23 mouse cellular contexts compared by ENCODE assay signal in genomic region chr8:125031276-125031675, GRCm38 (mm10). TPM values are rescaled to one million over a fixed set of nuclear protein-coding genes. Genes with fewer than 3 reads are reported as not detected.
DNase-seq lines count a peak whose midpoint lies in the region; ATAC-seq and TF ChIP-seq lines count a peak whose summit lies in the region.
"Had no signal": no experiment of that assay in that cellular context is flagged by ENCODE, and none has a peak within 500 bp of the region (broad histone marks: within the 10 kb centered on the region; RNA-seq: fewer than 3 reads in every experiment).

No protein-coding gene starts in this region.

- H3K27me3 ChIP-seq in heart, embryonic 12.5 days (replicated peaks) = no peaks in the 10 kb centered on the region
- no peaks in the 10 kb centered on the region for H3K27me3 ChIP-seq in MEL (ENCODE audit: control insufficient read depth in 1 of 2, insufficient read depth in 2 of 2, low read length in 2 of 2)
- H3K27me3 ChIP-seq in intestine, embryonic 16.5 days (replicated peaks; ENCODE audit: control insufficient read depth, insufficient read depth, low read length) = no peaks in the 10 kb centered on the region
- no peaks in the 10 kb centered on the region for H3K27me3 ChIP-seq in liver, embryonic 16.5 days (ENCODE audit: control insufficient read depth, insufficient read depth, low read depth, low read length)
- no peaks in the 10 kb centered on the region for H3K27me3 ChIP-seq in hindbrain, embryonic 13.5 days
- H3K27me3 ChIP-seq: forebrain, embryonic 13.5 days; heart, embryonic 13.5 days; megakaryocyte, embryonic 14.5 days; midbrain, embryonic 15.5 days; neural tube, embryonic 15.5 days had no signal

- 69% methylated on average over 5 of the region's 5 CpGs for WGBS in heart, embryonic 12.5 days
- WGBS in intestine, embryonic 16.5 days = 63% methylated on average over 5 of the region's 5 CpGs
- 33% methylated on average over 5 of the region's 5 CpGs for WGBS in liver, embryonic 16.5 days (ENCODE audit: insufficient replicate concordance)
- WGBS in hindbrain, embryonic 13.5 days = 87% methylated on average over 5 of the region's 5 CpGs

- intact Hi-C loops in gastrocnemius, postnatal 14 days (cut with DNase I; ENCODE audit: low total_unique reads) = no loop called here

- no peak for TF ChIP-seq CTCF in MEL (IDR thresholded peaks at IDR 0.05 in 2 of 3, conservative IDR thresholded peaks at IDR 0.05 in 1 of 3; ENCODE audit: control insufficient read depth in 1 of 3, insufficient read depth in 1 of 3, low read depth in 2 of 3, low read length in 3 of 3, poor library complexity in 1 of 3, severe bottlenecking in 1 of 3)

- H3K27ac ChIP-seq in heart, embryonic 12.5 days (ENCODE audit: poor library complexity, severe bottlenecking) = no peak overlapping the region
- H3K27ac ChIP-seq in MEL (ENCODE audit: control insufficient read depth, low read depth, low read length) = peak overlapping the region; percentile 46
- no peak overlapping the region for H3K27ac ChIP-seq in intestine, embryonic 16.5 days (ENCODE audit: low read length)
- no peak overlapping the region for H3K27ac ChIP-seq in liver, embryonic 16.5 days (ENCODE audit: low read length)
- no peak overlapping the region for H3K27ac ChIP-seq in hindbrain, embryonic 13.5 days
- H3K27ac ChIP-seq: forebrain, embryonic 13.5 days; heart, embryonic 13.5 days; hindbrain, embryonic 14.5 days; kidney, postnatal 0 days; layer of hippocampus, adult 2 months; midbrain, embryonic 15.5 days; neural tube, embryonic 15.5 days had no signal

- H3K4me2 ChIP-seq in heart, embryonic 12.5 days = no peak overlapping the region
- H3K4me2 ChIP-seq in intestine, embryonic 16.5 days (ENCODE audit: low read depth, low read length) = no peak overlapping the region
- no peak overlapping the region for H3K4me2 ChIP-seq in liver, embryonic 16.5 days (ENCODE audit: low read depth, low read length)
- H3K4me2 ChIP-seq in hindbrain, embryonic 13.5 days = no peak overlapping the region
- H3K4me2 ChIP-seq: forebrain, embryonic 13.5 days; heart, embryonic 13.5 days; hindbrain, embryonic 14.5 days; midbrain, embryonic 15.5 days; neural tube, embryonic 15.5 days had no signal

- no peak for TF ChIP-seq RAD21 in MEL (IDR thresholded peaks at IDR 0.05; ENCODE audit: low read depth, low read length)

- H3K4me3 ChIP-seq in heart, embryonic 12.5 days = no peak overlapping the region
- H3K4me3 ChIP-seq in MEL (ENCODE audit: control insufficient read depth in 1 of 2, insufficient read depth in 1 of 2, low read depth in 2 of 2, low read length in 2 of 2) = no peak overlapping the region
- H3K4me3 ChIP-seq in intestine, embryonic 16.5 days (ENCODE audit: low read length) = no peak overlapping the region
- H3K4me3 ChIP-seq in liver, embryonic 16.5 days (ENCODE audit: low read depth, low read length) = no peak overlapping the region
- no peak overlapping the region for H3K4me3 ChIP-seq in hindbrain, embryonic 13.5 days
- H3K4me3 ChIP-seq: forebrain, embryonic 13.5 days; heart, embryonic 13.5 days; layer of hippocampus, adult 2 months; midbrain, embryonic 15.5 days; neural tube, embryonic 15.5 days had no signal

- no peaks in the 10 kb centered on the region for H3K9me3 ChIP-seq in heart, embryonic 12.5 days (replicated peaks)
- no peaks in the 10 kb centered on the region for H3K9me3 ChIP-seq in MEL (replicated peaks; ENCODE audit: insufficient read depth, low read length)
- no peaks in the 10 kb centered on the region for H3K9me3 ChIP-seq in intestine, embryonic 16.5 days (ENCODE audit: control insufficient read depth, low read length)
- H3K9me3 ChIP-seq in liver, embryonic 16.5 days (replicated peaks; ENCODE audit: control insufficient read depth, low read length) = no peaks in the 10 kb centered on the region
- no peaks in the 10 kb centered on the region for H3K9me3 ChIP-seq in hindbrain, embryonic 13.5 days
- H3K9me3 ChIP-seq: forebrain, embryonic 13.5 days; heart, embryonic 13.5 days; megakaryocyte, embryonic 14.5 days; midbrain, embryonic 15.5 days; neural tube, embryonic 15.5 days had no signal

- 0 out of 2 replicates have a peak, but pooled peaks cover 1% of the 10 kb centered on the region for H3K4me1 ChIP-seq in heart, embryonic 12.5 days (replicated peaks)
- H3K4me1 ChIP-seq in MEL (ENCODE audit: control insufficient read depth in 1 of 2, insufficient read depth in 2 of 2, low read length in 2 of 2) = peaks cover 14 to 16% of the 10 kb centered on the region in 2 experiments
- H3K4me1 ChIP-seq in intestine, embryonic 16.5 days (ENCODE audit: control insufficient read depth, insufficient read depth, low read length) = no peaks in the 10 kb centered on the region
- H3K4me1 ChIP-seq in liver, embryonic 16.5 days (ENCODE audit: control insufficient read depth, low read depth, low read length) = peaks cover 7% of the 10 kb centered on the region
- peaks cover 11% of the 10 kb centered on the region for H3K4me1 ChIP-seq in hindbrain, embryonic 13.5 days (replicated peaks)
- H3K4me1 ChIP-seq: midbrain, embryonic 15.5 days had no signal

- H3K79me2 ChIP-seq in MEL (ENCODE audit: control insufficient read depth, insufficient read depth, low read length, poor library complexity) = peaks cover 5% of the 10 kb centered on the region; the same call in 1 of the 2 replicates

- DNase-seq in heart, adult 11 months = peak; percentile 90
- peak; percentile 89 for DNase-seq in MEL (ENCODE audit: low read depth, low spot score)
- no peak for DNase-seq in gastrocnemius, postnatal 14 days
- no peak for DNase-seq in urinary bladder, adult 18-20 months (ENCODE audit: low spot score in 2 of 2)
- DNase-seq: adrenal gland, adult 2 months; cerebellum, adult 11-12 months; cerebellum, postnatal 36 days; kidney, adult 18-20 months; layer of hippocampus, postnatal 36 days; lung, postnatal 10 days had no signal

- H3K9ac ChIP-seq in heart, embryonic 12.5 days = no peak overlapping the region
- no peak overlapping the region for H3K9ac ChIP-seq in MEL (ENCODE audit: control insufficient read depth, low read depth, low read length, poor library complexity, severe bottlenecking)
- no peak overlapping the region for H3K9ac ChIP-seq in intestine, embryonic 16.5 days (ENCODE audit: low read depth, low read length)
- no peak overlapping the region for H3K9ac ChIP-seq in liver, embryonic 16.5 days (ENCODE audit: low read depth, low read length)
- H3K9ac ChIP-seq in hindbrain, embryonic 13.5 days = no peak overlapping the region
- H3K9ac ChIP-seq: forebrain, embryonic 13.5 days; heart, embryonic 13.5 days; hindbrain, embryonic 14.5 days; midbrain, embryonic 15.5 days; neural tube, embryonic 15.5 days had no signal

- no peak for ATAC-seq in heart, embryonic 12.5 days (ENCODE audit: insufficient number of reproducible peaks, low FRiP score)
- ATAC-seq in intestine, embryonic 16.5 days = peak; percentile 64
- peak; percentile 37; the same call in 1 of the 2 replicates for ATAC-seq in liver, embryonic 16.5 days (ENCODE audit: low read depth)
- no peak for ATAC-seq in hindbrain, embryonic 13.5 days (ENCODE audit: low FRiP score)
- ATAC-seq: CD4-positive, CD25-positive, alpha-beta regulatory T cell, adult 4 months; forebrain, embryonic 13.5 days; midbrain, embryonic 15.5 days had no signal

- TF ChIP-seq EP300 in MEL (IDR thresholded peaks at IDR 0.05; ENCODE audit: low read depth in 1 of 2, low read length in 2 of 2) = peak in 1 of 2 experiments; percentile 62; a peak in 2 of 4 replicates

- TF ChIP-seq POLR2A in MEL (IDR thresholded peaks at IDR 0.05; ENCODE audit: control insufficient read depth in 1 of 2, insufficient read depth in 1 of 2, low read depth in 1 of 2, low read length in 2 of 2, poor library complexity in 1 of 2) = no peak

- H3K36me3 ChIP-seq in heart, embryonic 12.5 days = peaks cover 84% of the 10 kb centered on the region
- peaks cover 13 to 35% of the 10 kb centered on the region in 2 experiments for H3K36me3 ChIP-seq in MEL (ENCODE audit: control insufficient read depth in 1 of 2, insufficient read depth in 2 of 2, low read length in 2 of 2)
- peaks cover 11% of the 10 kb centered on the region for H3K36me3 ChIP-seq in intestine, embryonic 16.5 days (ENCODE audit: control insufficient read depth, insufficient read depth, low read length)
- H3K36me3 ChIP-seq in liver, embryonic 16.5 days (ENCODE audit: control insufficient read depth, insufficient read depth) = peaks cover 15% of the 10 kb centered on the region
- H3K36me3 ChIP-seq in hindbrain, embryonic 13.5 days = peaks cover 85% of the 10 kb centered on the region

TF ChIP-seq in MEL, 35 proteins besides CTCF, POLR2A, EP300 and RAD21 (continues in another document):
- 0 out of 2 replicates have a peak, but pooled peaks have one; percentile 16 for TF ChIP-seq HCFC1 (IDR thresholded peaks at IDR 0.05; ENCODE audit: low read depth, low read length)
- peak; percentile 47; the same call in 1 of the 2 replicates for TF ChIP-seq SIN3A (IDR thresholded peaks at IDR 0.05; ENCODE audit: low read length)
- 0 out of 2 replicates have a peak, but pooled peaks have one; percentile 29 for TF ChIP-seq TCF12 (IDR thresholded peaks at IDR 0.05; ENCODE audit: low read depth, low read length)
- TF ChIP-seq POLR2AphosphoS2 (IDR thresholded peaks at IDR 0.05; ENCODE audit: low read length) = no peak
- 0 out of 2 replicates have a peak, but pooled peaks have one; percentile 26 for TF ChIP-seq MAX (IDR thresholded peaks at IDR 0.05; ENCODE audit: low read length)

RNA-seq across cellular contexts. Expression of gene Tsnax, which starts 18.5 kb away (rescaled TPM):
- 91.8 and 95.9 TPM in 2 replicates for polyA plus RNA-seq in heart, embryonic 12.5 days (2016; fragmentation: Nextera tagmentation; extraction: Ambion mirVana)
- total RNA-seq in MEL (2012; rRNA removed) = 99.2 and 160 TPM in 2 replicates
- polyA plus RNA-seq in MEL (2012; ENCODE audit: insufficient read depth in 1 of 2, insufficient read length in 2 of 2, low read depth in 1 of 2, low replicate concordance in 2 of 2, missing spikeins in 1 of 2) = 100 to 1,000 TPM in 1 of 2 experiments, not detected in 1; 105 TPM
- 98.2 and 106 TPM in 2 replicates for polyA plus RNA-seq in intestine, embryonic 16.5 days (2015; fragmentation: Nextera tagmentation; extraction: Ambion mirVana)
- polyA plus RNA-seq in liver, embryonic 16.5 days (2015; fragmentation: Nextera tagmentation; extraction: Ambion mirVana) = 34.2 and 35.1 TPM in 2 replicates
- polyA plus RNA-seq in hindbrain, embryonic 13.5 days (2015; fragmentation: Nextera tagmentation; extraction: Ambion mirVana) = 176 and 184 TPM in 2 replicates
- 10 to 100 TPM; 64.3 to 67.1 TPM for total RNA-seq in gastrocnemius, postnatal 14 days (2021)

RNA-seq across cellular contexts. Expression of gene Disc1, which starts 22.7 kb away (rescaled TPM):
- 2.3 and 2.5 TPM in 2 replicates for polyA plus RNA-seq in heart, embryonic 12.5 days (2016; fragmentation: Nextera tagmentation; extraction: Ambion mirVana)
- total RNA-seq in MEL (2012; rRNA removed) = 1.1 and 2.2 TPM in 2 replicates
- polyA plus RNA-seq in MEL (2012; ENCODE audit: insufficient read depth in 1 of 2, insufficient read length in 2 of 2, low read depth in 1 of 2, low replicate concordance in 2 of 2, missing spikeins in 1 of 2) = under 1 TPM in 1 of 2 experiments, not detected in 1; 0.75 TPM
- 1.5 and 1.7 TPM in 2 replicates for polyA plus RNA-seq in intestine, embryonic 16.5 days (2015; fragmentation: Nextera tagmentation; extraction: Ambion mirVana)
- 0.20 and 0.30 TPM in 2 replicates for polyA plus RNA-seq in liver, embryonic 16.5 days (2015; fragmentation: Nextera tagmentation; extraction: Ambion mirVana)
- 1.3 and 2.1 TPM in 2 replicates for polyA plus RNA-seq in hindbrain, embryonic 13.5 days (2015; fragmentation: Nextera tagmentation; extraction: Ambion mirVana)
- total RNA-seq in gastrocnemius, postnatal 14 days (2021) = 1 to 10 TPM; 1.8 to 2.1 TPM

Comparison
In these comparisons a context has a peak if more than half of its experiments do, and no peak if none do; other contexts are left out.
1. DNase-seq: peak in heart, adult 11 months (single experiment) and MEL (single experiment); none in gastrocnemius, postnatal 14 days (single experiment) and urinary bladder, adult 18-20 months (0 of 2).
2. ATAC-seq: peak in intestine, embryonic 16.5 days (single experiment) and liver, embryonic 16.5 days (single experiment); none in heart, embryonic 12.5 days (single experiment) and hindbrain, embryonic 13.5 days (single experiment).